8 mouse cellular contexts compared by ENCODE assay signal in the genomic region with DNA sequence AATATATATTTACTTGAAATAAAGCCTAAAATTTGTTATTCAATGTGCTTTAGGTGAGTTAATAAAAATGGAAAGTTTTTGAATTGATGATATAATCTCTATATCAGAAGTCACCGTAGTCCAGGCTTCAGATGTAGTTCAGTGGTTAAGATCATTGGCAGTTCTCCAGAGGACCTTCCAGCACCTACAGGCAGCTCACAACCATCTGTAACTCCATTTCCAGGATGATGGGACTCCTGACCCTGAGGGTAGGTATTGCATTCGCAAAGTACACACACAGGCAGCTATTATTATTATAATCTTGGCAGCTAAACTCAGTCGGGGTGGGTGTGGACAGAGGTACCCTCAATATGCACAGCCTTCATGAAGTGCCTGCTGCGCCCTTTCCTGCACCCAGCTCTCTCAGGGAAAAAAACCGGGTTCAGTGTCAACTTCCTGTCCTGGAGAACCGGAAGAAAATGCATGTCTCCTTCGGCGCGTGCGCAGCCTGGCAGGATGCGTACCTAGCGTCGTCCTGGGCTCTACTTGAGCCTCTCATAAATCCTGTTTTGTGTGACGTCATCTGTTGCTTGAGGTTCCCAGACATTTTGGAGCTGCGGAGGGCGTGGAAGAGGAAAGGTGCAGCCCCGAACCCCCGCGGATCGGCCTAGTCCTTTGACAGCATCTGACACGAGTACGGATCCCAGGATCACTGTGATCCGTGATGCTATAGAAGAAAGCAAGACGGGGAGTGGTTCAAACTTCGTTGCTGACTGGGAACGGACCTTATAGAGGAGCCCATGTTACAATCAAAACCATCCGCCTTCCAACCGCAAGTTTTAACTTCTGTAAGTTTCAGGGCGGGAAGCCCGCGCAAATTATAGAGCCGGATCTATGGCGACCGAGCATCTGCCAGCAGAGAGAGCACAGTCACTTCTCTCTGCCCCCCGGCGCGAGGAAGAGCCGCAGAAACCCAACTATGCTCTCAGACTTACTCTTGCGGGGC. TPM values are rescaled to one million over a fixed set of nuclear protein-coding genes. Genes with fewer than 3 reads are reported as not detected.
A peak's percentile ranks its signal among the peaks of the same experiment; 100 is the strongest.
DNase-seq lines count a peak whose midpoint lies in the region; ATAC-seq and TF ChIP-seq lines count a peak whose summit lies in the region.

A gene (plus strand): TSS at position 551 of the 985 bp plus-strand sequence.

- DNase-seq in ZHBTc4 (ENCODE audit: low read depth, low spot score), result peak; percentile 97
- peak; percentile 95 for DNase-seq in gastrocnemius, adult 2 months
- DNase-seq in hindbrain, postnatal 0 days (ENCODE audit: low spot score), result peak; percentile 100
- peak; percentile 89 to 90 for DNase-seq in left cerebral cortex, adult 2 months (ENCODE audit: extremely low spot score in 1 of 2, low spot score in 2 of 2)
- DNase-seq in right cerebral cortex, adult 2 months (ENCODE audit: low spot score in 2 of 2), result peak; percentile 93 to 94
- DNase-seq in urinary bladder, postnatal 14 days (ENCODE audit: low spot score), result peak; percentile 92

- H3K36me3 ChIP-seq in hindbrain, postnatal 0 days (ENCODE audit: insufficient read depth, low read length), result peaks cover 6% of the 10 kb centered on the region

- H3K9me3 ChIP-seq in hindbrain, postnatal 0 days (ENCODE audit: low read length), result no peaks in the 10 kb centered on the region

- H3K4me2 ChIP-seq in hindbrain, postnatal 0 days (ENCODE audit: low read depth, low read length), result peak within 1 kb of the TSS; percentile 80

- ATAC-seq in common myeloid progenitor, adult 5-6 weeks (replicated peaks; ENCODE audit: low read depth, poor library complexity, severe bottlenecking), result peak; percentile 94
- peak; percentile 98 for ATAC-seq in hindbrain, postnatal 0 days
- ATAC-seq in megakaryocyte, adult 5-6 weeks (ENCODE audit: poor library complexity, severe bottlenecking), result peak; percentile 95

- no peaks in the 10 kb centered on the region for H3K4me1 ChIP-seq in hindbrain, postnatal 0 days (ENCODE audit: insufficient read depth, low read length)

- TF ChIP-seq CTCF in gastrocnemius, adult 2 months (IDR thresholded peaks at IDR 0.05), result no peak
- no peak for TF ChIP-seq CTCF in hindbrain, postnatal 0 days (IDR thresholded peaks at IDR 0.05; ENCODE audit: low read depth)
- no peak for TF ChIP-seq CTCF in left cerebral cortex, adult 2 months (IDR thresholded peaks at IDR 0.05)

- peak within 1 kb of the TSS; percentile 77 for H3K4me3 ChIP-seq in gastrocnemius, adult 2 months
- H3K4me3 ChIP-seq in hindbrain, postnatal 0 days (ENCODE audit: low read length), result peak within 1 kb of the TSS; percentile 66
- H3K4me3 ChIP-seq in left cerebral cortex, adult 2 months, result peak within 1 kb of the TSS; percentile 53

- peak within 1 kb of the TSS; percentile 92 for H3K27ac ChIP-seq in gastrocnemius, adult 2 months
- peak within 1 kb of the TSS; percentile 80 for H3K27ac ChIP-seq in hindbrain, postnatal 0 days
- peak within 1 kb of the TSS; percentile 65 for H3K27ac ChIP-seq in left cerebral cortex, adult 2 months

- intact Hi-C loops in gastrocnemius, adult 2 months (cut with DNase I), result no loop called here
- intact Hi-C loops in left cerebral cortex, adult 2 months (cut with DNase I), result loop anchor here (5.0 to 10.0 kb wide), 2 partner anchors 784 to 971 kb away; a partner anchor contains a TSS

- H3K9ac ChIP-seq in hindbrain, postnatal 0 days (replicated peaks; ENCODE audit: low read length), result peak within 1 kb of the TSS; percentile 65

- no peaks in the 10 kb centered on the region for H3K27me3 ChIP-seq in hindbrain, postnatal 0 days (ENCODE audit: insufficient read depth, low read length)

- 2% methylated on average over 39 of the region's 39 CpGs for WGBS in hindbrain, postnatal 0 days

RNA-seq across cellular contexts. Expression of the gene that starts here (rescaled TPM):
- 8.1 and 11.0 TPM in 2 replicates for total RNA-seq in common myeloid progenitor, adult 5-6 weeks (2017)
- 1 to 10 TPM; 1.3 to 1.9 TPM for total RNA-seq in gastrocnemius, adult 2 months (2021)
- total RNA-seq in hindbrain, postnatal 0 days (2014; rRNA removed), result 5.6 and 6.1 TPM in 2 replicates
- polyA plus RNA-seq in hindbrain, postnatal 0 days (2015; fragmentation: Nextera tagmentation; extraction: Ambion mirVana), result 4.9 and 6.8 TPM in 2 replicates
- 1 to 10 TPM; 4.4 to 4.7 TPM for total RNA-seq in left cerebral cortex, adult 2 months (2021)
- total RNA-seq in megakaryocyte, adult 5-6 weeks (2015), result 5.5 and 6.9 TPM in 2 replicates
- 11.7 and 12.0 TPM in 2 replicates for total RNA-seq in megakaryocyte, adult 5-6 weeks (2017)

Comparison
In these comparisons a context has a peak if more than half of its experiments do, and no peak if none do; other contexts are left out.
1. Peak in every context shown above with its lines: DNase-seq, ATAC-seq, H3K4me3 ChIP-seq and H3K27ac ChIP-seq.